Mouse (Mus musculus) CH12.LX (cell line): Measurements from ENCODE around the gene Epha2.

ENCODE experiments used
- CHD1 ChIP-seq: IDR thresholded peaks from 2 replicates; pipeline ENCODE4 v1.6.1; 2012; ENCODE audit warnings: low read depth, low read length, improper control_type of control experiment, inconsistent platforms
- CTCF ChIP-seq, 2 experiments: IDR thresholded peaks in 1 of 2; conservative IDR thresholded peaks in 1 of 2; 2 replicates each; pipeline ENCODE4 v1.5.1; 2011 to 2012; ENCODE audit warnings: low read depth in 2 of 2, low read length in 2 of 2, improper control_type of control experiment in 1 of 2, inconsistent platforms in 1 of 2, mild to moderate bottlenecking in 1 of 2, moderate library complexity in 1 of 2
- EP300 ChIP-seq: IDR thresholded peaks from 2 replicates; pipeline ENCODE4 v1.6.1; 2011; ENCODE audit warnings: low read length, improper control_type of control experiment
- ETS1 ChIP-seq: conservative IDR thresholded peaks from 2 replicates; pipeline ENCODE4 v1.6.1; 2012; ENCODE audit warnings: low read depth, mild to moderate bottlenecking, inconsistent platforms, low read length, improper control_type of control experiment, moderate library complexity
- GABPA ChIP-seq: IDR thresholded peaks from 2 replicates; pipeline ENCODE4 v1.6.1; 2012; ENCODE audit warnings: low read depth, low read length, improper control_type of control experiment, inconsistent platforms; ENCODE audit not compliant: insufficient replicate concordance
- HCFC1 ChIP-seq: IDR thresholded peaks from 2 replicates; pipeline ENCODE4 v1.6.1; 2012; ENCODE audit warnings: low read depth, mild to moderate bottlenecking, inconsistent platforms, low read length, improper control_type of control experiment
- KAT2A ChIP-seq: IDR thresholded peaks from 2 replicates; pipeline ENCODE4 v1.6.1; 2012; ENCODE audit warnings: low read length, improper control_type of control experiment, inconsistent platforms; ENCODE audit not compliant: insufficient replicate concordance
- MAFK ChIP-seq: IDR thresholded peaks from 2 replicates; pipeline ENCODE4 v1.6.1; 2011; ENCODE audit warnings: low read length, improper control_type of control experiment; ENCODE audit not compliant: insufficient replicate concordance
- POLR2A ChIP-seq: IDR thresholded peaks from 2 replicates; pipeline ENCODE4 v1.6.1; 2011; ENCODE audit warnings: low read depth, mild to moderate bottlenecking, improper control_type of control experiment, low read length
- TBP ChIP-seq: conservative IDR thresholded peaks from 2 replicates; pipeline ENCODE4 v1.6.1; 2011; ENCODE audit warnings: low read depth, low read length, improper control_type of control experiment
- USF1 ChIP-seq: IDR thresholded peaks from 2 replicates; pipeline ENCODE4 v1.6.1; 2014; ENCODE audit warnings: low read depth, mild to moderate bottlenecking, inconsistent platforms, low read length, improper control_type of control experiment
- ZC3H11A ChIP-seq: IDR thresholded peaks from 2 replicates; pipeline ENCODE4 v1.6.1; 2012; ENCODE audit warnings: low read depth, mild to moderate bottlenecking, inconsistent platforms, low read length, improper control_type of control experiment
- ZKSCAN1 ChIP-seq: IDR thresholded peaks from 2 replicates; pipeline ENCODE4 v1.6.1; 2012; ENCODE audit warnings: low read depth, inconsistent platforms, low read length, improper control_type of control experiment, borderline replicate concordance

DNA sequence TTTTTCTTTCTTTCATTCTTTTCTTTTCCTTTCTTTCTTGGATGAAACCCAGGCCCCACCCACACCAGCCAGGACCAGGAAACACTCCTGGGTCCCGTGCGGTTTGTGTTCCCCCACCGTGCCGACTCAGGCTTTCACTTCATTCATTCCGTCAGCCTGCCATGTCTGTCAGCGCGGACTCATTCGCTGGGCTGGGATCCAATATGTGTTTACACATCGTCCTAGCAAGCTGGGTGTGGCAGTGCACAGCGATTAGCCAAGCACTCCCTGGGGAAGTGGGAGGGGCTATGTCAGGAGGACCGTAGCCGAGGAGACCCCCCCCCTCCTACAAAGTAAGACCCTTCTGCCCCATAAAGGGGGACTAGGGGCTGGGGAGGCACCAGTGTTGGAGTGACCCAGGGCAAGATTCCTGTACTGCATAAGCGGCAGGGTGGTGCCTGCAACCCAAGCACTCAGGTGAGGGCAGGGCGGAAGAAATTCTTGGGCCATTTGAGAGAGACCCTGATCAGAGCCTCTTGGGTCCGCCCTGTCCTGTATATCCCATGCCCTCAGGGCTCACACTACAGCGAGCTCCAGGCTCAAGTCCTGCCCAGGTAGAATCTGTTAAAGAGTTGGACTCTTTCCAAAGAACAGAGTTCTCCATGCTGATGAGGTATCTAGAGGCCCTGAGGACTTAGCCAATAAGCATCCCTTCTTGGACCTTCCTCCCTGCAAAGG, 40.9 kb upstream of the Epha2 start:
- TF ChIP-seq KAT2A (no peak), POLR2A (no peak), HCFC1 (no peak), USF1 (no peak), ZKSCAN1 (no peak), CHD1 (no peak), GABPA (no peak), CTCF (conservative IDR thresholded peaks at IDR 0.05 in 1 of 2, IDR thresholded peaks at IDR 0.05 in 1 of 2; ENCODE audit: low read depth in 2 of 2, low read length in 2 of 2) (no peak), ZC3H11A (no peak), ETS1 (no peak), TBP (no peak), EP300 (no peak), MAFK (no peak)
